Mouse (Mus musculus) C2C12 (cell line): ENCODE data around the gene BC005624.

Experiments
- CEBPB ChIP-seq: IDR thresholded peaks from one replicate; pipeline ENCODE4 v1.6.1; 2011; ENCODE audit warnings: low read depth, mild to moderate bottlenecking, control low read depth, moderate library complexity
- CTCF ChIP-seq: IDR thresholded peaks from one replicate; pipeline ENCODE4 v1.5.1; 2011; ENCODE audit not compliant: control insufficient read depth, insufficient read depth, insufficient read length
- MAX ChIP-seq: IDR thresholded peaks from one replicate; pipeline ENCODE4 v1.6.1; 2011; ENCODE audit warnings: mild to moderate bottlenecking, control low read depth
- MYOD1 ChIP-seq: IDR thresholded peaks from one replicate; pipeline ENCODE4 v1.6.1; 2011; ENCODE audit warnings: low read depth; ENCODE audit not compliant: control insufficient read depth, insufficient read length
- MYOG ChIP-seq: IDR thresholded peaks from one replicate; pipeline ENCODE4 v1.6.1; 2011; ENCODE audit not compliant: control insufficient read depth, insufficient read length; ENCODE audit errors: extremely low read depth
- USF1 ChIP-seq: IDR thresholded peaks from one replicate; pipeline ENCODE4 v1.6.1; 2011; ENCODE audit warnings: low read depth, mild to moderate bottlenecking, control low read depth, moderate library complexity

GRCm38 (mm10) chr2:30929483-30930045, 52.4 kb downstream of the BC005624 start, which contains the start of gene Ptges:
- TF ChIP-seq CTCF (no peak), MYOG (no peak), CEBPB (peak; percentile 97), USF1 (no peak), MYOD1 (no peak), MAX (no peak)
